Mouse (Mus musculus) ovary, postnatal 10 days (tissue): ENCODE results near the gene Cbln1.

Experiments used
- DNase-seq: peaks from one replicate; pipeline ENCODE4 v3.0.0; 2022; ENCODE audit warnings: low spot score

The Cbln1 gene

GRCm38 (mm10) chr8:87469931-87470833 is 2.2 kb downstream of the Cbln1 start:
- no peak for DNase-seq

- DNase-seq, result no peak
Observed at GRCm38 (mm10) chr8:87468958-87469815, 3.2 kb downstream of the Cbln1 start.

- DNase-seq, result no peak
Observed at GRCm38 (mm10) chr8:87468416-87468957, 3.9 kb downstream of the Cbln1 start.

DNA sequence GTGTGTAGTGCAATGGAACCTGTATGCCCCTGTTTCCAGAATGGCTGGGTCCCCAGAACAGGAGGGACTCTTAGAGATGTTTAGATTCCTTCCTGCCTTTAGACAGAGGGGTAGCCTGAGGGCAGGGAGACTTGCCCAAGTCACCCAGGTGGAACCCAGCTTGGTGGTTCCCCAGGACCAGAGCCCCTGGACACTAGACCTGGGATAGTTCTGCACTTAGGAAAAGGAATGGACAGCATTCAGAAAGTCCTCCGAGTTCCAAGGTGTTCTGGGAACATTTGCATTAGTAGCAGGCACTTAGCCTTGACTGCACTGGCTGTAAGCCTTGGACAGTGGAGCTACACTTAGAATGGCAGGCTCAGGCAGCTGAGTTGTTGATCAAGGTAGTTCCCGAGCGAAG is 4.5 kb downstream of the Cbln1 start:
- no peak for DNase-seq

DNA sequence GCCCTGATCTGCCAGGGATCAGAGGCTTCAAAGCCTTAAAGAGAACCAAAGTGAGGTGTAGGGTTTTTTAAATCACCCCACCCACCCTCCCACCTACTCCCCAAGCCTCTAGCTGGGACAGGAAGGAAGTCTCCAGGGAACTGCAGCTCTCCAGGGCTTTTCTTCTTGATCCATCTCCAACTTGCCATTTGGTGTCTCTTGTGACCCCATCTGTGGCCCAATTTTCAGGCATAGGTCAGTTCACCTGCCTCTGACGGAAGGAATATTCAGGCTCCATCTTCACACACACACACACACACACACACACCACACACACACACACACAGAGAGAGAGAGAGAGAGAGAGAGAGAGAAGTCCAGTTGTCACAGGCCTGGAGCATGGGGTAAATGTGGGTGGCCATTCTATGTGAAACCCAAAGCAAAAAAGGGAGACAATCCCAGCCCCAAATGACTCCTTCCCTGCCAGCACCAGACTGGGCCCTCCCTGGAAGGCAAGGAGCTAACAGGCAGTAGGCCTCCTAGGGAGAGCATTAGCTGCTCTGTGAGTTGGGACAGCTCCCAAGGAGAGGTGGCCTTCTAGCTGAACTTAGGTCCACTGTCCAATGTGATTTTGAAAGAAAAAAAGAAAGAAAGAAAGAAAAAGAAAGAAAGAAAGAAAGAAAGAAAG is 5.3 kb downstream of the Cbln1 start:
- DNase-seq, result no peak

GRCm38 (mm10) chr8:87466335-87466734 is 6.1 kb downstream of the Cbln1 start:
- DNase-seq, result no peak

- DNase-seq, result no peak
Observed at GRCm38 (mm10) chr8:87464446-87464845, 8.0 kb downstream of the Cbln1 start.

DNA sequence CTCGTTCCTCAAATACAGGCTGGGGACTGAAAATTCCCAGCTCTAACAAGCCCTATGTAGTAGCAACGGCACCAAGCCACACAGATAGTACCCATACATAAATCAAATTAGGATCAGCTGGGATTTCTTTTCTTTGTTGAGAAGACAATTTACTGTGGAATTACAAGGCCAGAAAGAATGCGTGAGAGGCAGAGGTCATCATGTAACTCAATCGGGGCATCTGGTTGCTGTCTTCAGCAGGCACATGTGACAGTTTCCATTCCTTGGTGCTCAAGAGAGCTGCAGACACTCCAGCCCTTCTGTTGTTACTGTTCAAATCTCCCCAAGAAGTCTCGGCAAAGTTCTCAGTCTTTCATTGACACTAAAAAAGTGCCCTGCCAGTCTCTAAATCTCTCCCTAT is 10.6 kb downstream of the Cbln1 start:
- DNase-seq, result no peak

DNA sequence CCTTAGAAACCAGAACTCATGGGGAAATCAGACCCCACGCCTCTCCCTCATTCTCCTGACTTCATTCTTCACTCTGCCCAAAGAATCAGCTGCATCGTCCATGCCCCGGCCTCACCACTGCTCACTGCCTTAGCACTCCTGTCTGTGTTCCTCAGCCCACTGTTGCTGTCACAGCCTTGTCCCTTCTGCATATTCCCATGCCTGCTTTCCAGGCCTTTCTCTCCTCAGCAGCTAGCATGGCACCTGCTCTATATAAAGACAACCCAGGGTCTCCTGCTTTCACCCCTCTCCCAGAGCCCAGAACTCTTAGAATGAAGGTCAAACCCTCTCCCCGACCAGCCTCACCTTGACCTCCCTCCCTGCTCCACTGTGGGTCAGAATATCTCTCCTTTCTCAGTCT is 15.5 kb downstream of the Cbln1 start:
- DNase-seq, result no peak

DNA sequence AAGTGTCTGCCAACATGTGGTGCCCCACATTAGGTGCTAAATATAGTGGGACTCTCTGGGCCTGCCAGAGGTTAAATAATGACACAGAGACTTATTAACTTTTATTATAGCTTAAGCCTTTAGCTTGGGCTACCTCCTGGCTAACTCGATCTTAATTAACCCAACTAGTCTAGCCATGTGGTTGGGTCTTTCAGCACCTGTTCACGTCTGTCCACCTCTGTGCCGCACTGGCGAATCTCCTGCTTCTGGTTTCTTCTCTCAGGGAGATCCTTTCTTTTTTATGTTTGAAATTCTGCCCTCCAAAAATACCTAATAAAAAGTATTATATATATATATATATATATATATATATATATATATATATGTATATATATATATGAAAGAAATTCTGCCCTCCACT is 19.6 kb downstream of the Cbln1 start:
- no peak for DNase-seq

DNA sequence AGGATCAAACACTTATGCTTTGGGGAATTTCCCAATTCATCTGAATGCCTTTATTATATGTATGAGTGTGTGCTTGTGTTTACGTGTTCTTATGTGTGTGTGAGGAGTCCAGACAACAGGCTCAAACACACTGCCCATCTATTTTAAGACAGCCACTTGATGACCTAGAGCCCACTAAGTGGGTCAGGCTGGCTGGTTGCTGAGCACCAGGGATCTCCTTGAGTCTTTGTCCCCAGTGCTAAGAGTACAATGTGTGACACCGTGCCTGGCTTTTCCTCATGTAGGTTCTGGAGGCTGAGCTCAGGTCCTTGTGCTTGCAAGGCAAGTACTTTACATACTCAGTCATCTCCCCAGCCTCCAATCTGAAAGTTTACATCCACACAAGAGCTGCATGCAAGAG is 20.7 kb downstream of the Cbln1 start:
- DNase-seq, result no peak

- DNase-seq, result no peak
Observed at GRCm38 (mm10) chr8:87434592-87434991, 37.8 kb downstream of the Cbln1 start.

DNA sequence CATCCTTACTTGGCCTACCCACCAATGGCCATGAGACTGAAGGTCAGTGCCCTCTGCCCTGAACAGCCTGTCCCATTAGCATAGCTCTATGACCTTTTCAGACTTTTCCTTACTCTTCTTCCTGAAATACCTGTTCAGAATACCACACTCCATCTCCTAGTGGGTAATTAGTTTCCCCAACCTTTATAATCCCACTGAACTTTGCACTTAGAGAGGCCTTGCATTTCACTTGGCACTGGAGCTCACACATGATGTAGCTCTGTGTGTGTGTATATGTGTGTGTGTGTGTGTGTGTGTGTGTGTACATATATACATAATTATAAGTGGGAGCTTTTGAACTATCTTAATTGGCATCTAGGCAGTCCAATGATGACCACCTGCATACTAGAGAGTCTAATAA is 45.2 kb downstream of the Cbln1 start:
- DNase-seq, result no peak

DNA sequence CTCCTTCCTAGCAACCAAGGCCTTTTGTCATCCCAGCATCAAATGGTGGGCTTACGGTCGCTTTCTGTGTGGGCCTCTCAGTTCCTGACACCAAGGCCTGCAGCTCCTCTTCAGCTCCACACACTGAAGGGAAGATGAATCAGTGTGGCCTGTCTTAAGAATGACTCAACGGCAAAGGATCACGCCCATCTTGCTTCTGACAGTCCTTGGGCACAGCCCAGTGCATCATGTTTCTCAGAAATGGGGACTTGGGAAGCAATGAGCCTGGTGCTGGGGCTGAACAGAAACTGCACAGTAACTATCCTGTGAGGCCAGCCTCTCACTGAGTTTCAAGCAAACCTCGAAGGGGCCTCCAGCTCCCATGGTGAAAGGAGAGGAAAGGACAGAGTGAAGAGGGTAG is 47.7 kb downstream of the Cbln1 start:
- no peak for DNase-seq

DNA sequence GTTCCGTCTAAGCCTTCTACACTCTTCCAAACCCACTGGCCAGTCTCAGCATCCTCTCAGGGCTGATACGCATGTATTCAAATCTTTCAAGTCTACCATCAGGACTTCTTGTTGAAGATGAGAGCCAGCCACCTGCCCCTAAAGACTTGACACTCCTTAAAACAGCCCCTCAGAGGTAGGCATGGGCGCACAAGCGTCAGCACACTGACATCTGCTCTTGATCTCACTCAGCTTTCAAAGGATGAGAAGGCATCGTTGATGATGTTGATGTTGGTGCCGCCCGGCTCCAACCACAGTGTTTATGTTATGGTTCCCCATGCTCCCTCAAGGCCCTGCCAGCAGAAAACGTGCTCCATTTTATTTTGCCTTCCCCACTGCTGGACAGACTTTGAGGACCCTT is 50.7 kb downstream of the Cbln1 start:
- DNase-seq, result no peak
